Mouse (Mus musculus): Measurements from ENCODE around the gene Gnao1.
A peak's percentile ranks its signal among the peaks of the same experiment; 100 is the strongest.

Gene Gnao1

DNA sequence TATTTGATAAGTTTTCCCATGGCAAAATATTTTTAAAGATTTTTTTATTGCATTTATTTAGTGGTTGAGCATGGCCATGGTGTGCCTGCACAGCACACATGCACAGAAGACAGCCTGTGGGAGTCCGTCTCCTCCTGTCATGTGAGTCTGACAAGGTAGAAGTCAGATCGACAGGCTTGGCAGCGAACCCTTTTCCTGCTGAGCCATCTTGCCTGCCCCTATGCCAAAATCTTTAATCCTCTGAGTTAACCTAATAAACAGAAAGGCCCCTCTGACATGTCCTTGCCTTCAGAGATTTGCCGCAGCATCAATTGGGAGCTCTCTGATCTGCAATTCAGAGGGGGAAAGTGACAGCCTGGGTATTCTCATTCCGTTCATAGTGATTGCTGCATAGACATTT is 26.0 kb downstream of the Gnao1 start:
- no peak for TF ChIP-seq GATA4 (IDR thresholded peaks at IDR 0.05; ENCODE audit: insufficient replicate concordance, low read length)

DNA sequence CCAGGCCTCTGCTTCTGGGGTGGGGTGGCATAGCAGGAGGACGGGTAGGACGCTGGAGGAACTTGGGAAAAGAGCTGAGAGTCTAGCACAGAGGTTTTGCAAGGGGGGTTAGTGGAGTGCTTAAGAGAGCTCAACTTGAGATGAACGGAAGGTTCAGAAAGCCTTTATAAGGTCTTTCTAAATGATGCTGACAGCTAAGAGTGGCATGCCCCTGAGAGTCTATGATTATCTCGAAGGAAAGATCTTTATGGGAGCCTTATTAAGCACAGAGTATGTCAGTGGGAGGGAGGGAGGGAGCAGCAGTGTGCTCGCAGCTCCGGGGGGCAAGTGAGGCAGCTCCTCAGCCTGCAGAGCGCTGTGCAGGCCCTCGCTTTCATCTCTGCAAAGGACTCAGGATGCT is 29.3 kb downstream of the Gnao1 start:
- TF ChIP-seq GATA4 (IDR thresholded peaks at IDR 0.05; ENCODE audit: insufficient replicate concordance, low read length): no peak

DNA sequence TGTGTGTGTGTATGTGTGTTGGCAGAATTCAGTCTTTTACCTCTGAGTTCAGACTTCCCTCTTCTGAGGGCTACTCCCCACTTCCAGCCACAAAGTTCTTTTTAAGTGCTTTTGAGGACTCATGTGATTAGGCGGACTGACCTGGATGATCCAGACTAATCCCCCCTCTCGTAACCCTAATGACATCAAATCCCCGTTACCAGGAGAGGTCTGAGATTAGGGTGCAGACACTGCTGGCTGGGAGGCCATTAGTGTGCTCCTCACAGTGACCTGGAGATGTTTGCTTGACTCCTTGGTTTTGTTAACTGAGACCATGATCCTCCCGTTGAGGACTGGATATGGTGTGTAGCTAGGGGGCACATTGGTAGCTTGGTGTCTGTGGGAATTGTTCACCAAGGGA is 30.7 kb downstream of the Gnao1 start:
- TF ChIP-seq GATA4 (IDR thresholded peaks at IDR 0.05; ENCODE audit: insufficient replicate concordance, low read length): no peak

DNA sequence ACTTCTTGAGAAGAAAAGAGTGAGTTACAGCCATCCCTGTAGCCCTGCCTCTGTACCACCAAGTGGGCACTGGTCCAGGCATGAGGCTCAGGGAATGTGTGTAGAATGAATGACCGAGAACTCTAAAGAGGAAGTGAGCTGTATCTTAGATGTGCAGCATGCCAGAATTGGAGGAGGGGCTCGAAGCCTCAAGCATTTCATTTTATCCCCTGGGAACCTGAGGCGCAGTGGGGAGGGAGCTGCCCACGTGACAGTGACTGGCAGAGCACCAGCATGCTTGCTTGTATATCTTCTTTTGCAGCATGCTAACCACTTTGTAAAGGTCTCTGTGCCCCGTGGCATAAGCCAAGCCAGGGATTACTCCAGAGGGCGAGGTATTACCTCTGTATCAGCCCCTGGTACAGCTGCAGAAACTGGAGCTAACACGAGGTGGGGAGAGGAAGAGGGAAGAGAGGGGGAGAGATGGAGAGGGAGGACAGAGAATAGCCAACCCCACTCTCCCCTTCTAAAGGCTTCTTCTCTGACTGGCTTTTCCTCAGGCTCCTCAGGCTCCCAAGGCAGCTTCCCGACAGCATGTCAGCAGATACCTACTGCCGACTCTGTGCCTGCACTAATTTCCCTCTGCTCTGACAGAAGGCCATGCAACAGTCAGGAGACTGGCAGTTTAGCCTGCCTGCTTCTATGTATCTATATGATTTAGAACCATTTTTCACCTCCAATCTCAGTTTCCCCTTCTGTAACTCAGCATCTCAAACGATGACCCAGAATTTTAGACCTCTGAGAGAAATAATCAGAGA is 31.4 kb downstream of the Gnao1 start:
- no peak for TF ChIP-seq GATA4 (IDR thresholded peaks at IDR 0.05; ENCODE audit: insufficient replicate concordance, low read length)

DNA sequence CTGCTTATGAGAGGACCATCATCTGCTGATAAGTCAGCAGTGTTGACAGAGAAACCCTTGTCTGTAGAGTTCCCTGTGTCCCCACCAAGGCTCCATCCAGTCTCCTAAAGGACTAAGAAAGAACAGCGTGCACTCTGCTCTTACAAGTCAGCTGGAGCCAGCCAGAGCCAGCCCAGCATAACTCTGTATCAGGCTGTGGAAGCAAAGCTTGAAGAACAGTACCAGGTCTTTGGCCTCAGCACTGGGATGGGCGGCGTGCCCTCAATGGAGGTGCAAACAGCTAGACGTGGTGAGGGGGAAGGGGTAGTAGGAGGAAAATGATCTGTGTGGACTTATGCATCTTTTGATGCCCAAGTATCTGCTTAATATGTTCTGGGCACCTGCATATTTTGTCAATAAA is 32.8 kb downstream of the Gnao1 start:
- no peak for TF ChIP-seq GATA4 (IDR thresholded peaks at IDR 0.05; ENCODE audit: insufficient replicate concordance, low read length)

DNA sequence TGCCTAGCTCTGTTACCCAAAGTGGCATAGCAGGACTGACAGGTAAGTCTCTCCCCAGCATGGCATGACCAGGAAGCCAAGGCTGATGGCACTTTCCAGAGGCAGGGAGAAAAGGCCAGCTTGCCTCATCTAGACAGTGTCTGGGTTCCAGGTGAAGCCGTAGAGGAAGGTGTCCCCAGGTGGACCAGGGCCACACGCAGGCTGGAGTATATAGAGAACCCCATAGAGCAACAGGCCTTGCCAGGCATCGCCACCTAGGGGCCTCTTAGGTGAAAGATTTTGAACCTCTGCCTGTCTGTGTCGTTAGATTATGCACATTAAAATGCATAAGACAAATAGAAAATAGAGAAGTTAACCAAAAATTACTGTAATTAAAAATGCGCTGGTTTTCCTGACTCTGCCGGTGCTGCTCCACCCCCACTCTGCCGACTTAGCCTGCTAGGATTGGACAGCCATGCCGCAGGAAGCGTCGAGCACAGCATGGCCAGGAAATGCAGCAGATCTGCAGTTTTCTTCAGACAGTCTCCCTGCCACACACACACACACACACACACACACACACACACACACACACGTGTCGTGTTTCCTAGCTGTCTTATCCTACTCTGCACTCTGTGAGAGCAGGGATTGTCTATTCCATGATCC is 34.2 kb downstream of the Gnao1 start:
- peak; percentile 8; the same call in 1 of the 2 replicates for TF ChIP-seq GATA4 (IDR thresholded peaks at IDR 0.05; ENCODE audit: insufficient replicate concordance, low read length)

DNA sequence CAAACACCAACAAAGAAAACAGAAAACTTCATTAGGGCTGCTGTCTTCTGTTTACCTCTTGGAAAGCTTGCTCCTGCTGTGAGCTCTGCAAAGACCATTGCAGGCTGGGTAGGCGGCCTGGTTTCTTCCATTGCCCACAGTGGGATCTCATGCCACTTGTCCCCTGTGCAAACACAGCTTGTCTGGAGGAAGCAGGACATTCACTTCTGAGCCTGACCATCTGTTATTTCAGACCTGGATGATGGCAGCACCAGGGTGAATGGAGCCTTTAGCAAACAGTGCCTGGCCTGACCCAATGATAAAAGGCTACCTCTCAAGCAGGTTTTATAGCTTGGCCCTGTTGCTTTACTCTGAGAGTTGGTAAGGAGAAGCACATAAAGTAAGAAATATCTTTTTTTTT is 35.4 kb downstream of the Gnao1 start:
- TF ChIP-seq GATA4 (IDR thresholded peaks at IDR 0.05; ENCODE audit: insufficient replicate concordance, low read length): no peak

DNA sequence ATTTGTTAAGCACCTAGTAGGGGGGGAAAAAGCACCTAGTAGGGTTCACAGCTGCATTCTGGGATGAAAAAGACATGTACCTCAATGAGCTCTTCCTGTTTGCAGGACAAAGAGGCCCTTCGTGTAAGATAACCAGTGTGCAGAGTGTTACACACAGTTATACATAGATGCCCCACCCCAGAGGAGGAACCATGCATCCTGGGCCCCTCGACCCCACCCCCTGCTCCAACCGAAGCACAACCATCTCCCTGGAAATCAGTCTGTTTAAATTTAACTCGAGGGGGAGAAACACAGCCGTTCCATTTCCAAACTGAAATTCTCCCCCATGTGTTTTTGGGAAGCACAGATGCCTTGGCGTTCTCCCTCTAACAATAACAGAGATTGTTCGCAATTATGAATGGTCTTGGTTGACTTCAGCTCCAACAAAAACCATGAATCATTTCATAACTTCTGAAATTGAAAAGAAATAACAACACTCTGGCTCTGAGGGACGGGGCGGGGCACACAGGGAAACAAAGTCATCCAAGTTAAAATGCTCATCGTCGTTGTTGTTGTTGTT is 42.4 kb downstream of the Gnao1 start:
- TF ChIP-seq GATA4 (IDR thresholded peaks at IDR 0.05; ENCODE audit: insufficient replicate concordance, low read length): no peak

DNA sequence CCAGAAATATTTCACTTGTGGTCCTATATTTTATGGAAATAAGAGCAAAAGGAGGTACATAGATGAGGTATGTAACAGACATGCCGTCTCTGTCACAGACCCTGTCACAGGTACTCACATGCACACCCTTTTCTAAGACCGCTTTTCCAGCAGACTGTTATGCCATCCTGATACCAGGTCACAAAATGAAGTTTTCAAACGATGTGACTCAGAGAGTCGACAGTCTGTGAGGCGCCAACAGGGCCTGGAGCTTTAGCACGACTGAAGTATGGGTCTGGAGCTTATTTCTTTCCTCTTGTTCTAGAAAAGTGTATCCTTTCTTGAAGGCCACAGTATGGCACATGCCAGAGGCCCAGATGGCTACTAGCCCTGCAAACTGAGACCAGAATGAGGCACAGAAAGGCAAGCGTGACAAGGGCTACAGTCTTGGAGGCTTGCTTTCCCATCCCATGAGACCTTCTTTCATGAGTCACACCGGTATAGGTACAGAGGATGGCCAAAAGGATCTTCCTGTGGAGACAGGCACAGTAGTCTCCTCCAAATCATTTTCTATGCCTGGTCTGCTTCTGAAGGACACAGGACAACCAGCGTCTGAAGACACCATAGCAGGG is 43.2 kb downstream of the Gnao1 start:
- no peak for TF ChIP-seq GATA4 (IDR thresholded peaks at IDR 0.05; ENCODE audit: insufficient replicate concordance, low read length)

DNA sequence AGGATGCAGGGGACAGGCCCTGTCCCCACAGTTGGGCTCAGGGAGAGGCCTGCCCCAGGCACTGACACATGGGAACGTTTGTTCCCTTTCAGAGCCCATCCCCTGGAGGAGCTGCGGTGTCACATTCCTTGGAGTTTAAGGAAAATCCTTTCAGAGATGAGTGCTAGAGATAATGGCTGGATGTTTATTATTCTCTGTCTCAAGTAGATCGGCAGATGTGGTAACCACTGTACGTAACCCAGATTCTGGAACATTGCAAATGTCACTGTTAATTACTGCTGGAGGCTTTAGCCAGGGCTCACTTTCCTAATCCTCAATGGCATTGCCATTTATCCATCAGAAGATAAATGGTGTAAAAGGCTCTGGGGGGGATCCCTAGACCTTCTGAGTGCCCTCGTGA is 44.9 kb downstream of the Gnao1 start:
- no peak for TF ChIP-seq GATA4 (IDR thresholded peaks at IDR 0.05; ENCODE audit: insufficient replicate concordance, low read length)

DNA sequence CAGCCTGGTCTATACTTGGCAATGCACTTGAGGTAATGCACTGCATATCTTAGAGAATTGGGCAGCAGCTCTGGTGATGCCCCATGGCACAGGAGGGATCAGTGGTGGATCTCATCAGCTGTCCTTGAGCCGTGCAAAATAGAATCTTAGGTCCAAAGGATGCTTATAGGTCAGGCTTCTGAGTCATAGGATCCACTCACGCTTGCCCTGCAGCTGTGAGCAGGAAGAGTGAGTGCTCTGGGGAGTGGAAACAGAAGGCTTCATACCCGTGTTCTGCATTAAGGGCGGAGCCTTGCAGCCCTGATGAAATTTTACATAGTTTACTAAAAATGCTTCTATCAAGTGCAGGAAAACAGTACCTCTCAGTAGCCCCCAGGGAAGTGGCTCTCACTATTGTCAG is 45.5 kb downstream of the Gnao1 start:
- no peak for TF ChIP-seq GATA4 (IDR thresholded peaks at IDR 0.05; ENCODE audit: insufficient replicate concordance, low read length)

DNA sequence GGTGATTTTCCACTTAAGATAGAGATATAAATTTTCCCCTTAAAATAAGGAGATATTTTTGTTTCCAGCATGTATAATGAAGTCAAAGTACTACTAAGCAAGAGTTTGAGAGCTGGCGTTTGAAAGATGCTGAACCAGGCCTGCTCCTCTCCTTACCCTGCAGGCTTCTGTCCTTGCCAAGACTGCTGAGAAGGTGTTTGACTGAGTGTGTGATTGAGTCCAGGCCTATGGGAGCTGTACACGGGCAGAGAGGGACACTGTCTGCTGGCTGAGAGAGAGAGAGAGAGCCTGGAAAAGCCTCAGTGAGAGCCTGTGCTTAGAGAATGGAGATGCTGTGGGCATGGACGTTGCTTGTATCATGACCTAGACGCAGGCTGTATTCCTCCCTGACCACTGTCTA is 47.4 kb downstream of the Gnao1 start:
- TF ChIP-seq GATA4 (IDR thresholded peaks at IDR 0.05; ENCODE audit: insufficient replicate concordance, low read length): no peak

DNA sequence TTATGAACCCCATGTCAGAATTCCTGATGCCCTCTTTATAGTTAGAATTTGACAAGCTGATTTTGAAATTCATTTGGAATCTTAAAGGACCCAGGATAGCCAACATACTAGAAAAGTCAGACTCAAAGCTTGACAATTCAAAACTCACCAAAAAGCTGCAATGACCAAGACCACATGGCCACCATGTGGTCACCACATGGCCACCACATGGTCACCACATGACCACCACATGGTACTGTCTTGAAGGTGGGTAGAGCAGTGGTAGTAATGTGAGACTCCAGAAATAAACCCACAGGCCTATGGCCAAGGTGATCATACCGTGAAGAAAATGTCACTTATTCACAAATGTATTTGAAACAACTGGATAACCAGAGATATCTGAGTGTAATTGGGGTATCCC is 48.5 kb downstream of the Gnao1 start:
- TF ChIP-seq GATA4 (IDR thresholded peaks at IDR 0.05; ENCODE audit: insufficient replicate concordance, low read length): no peak

DNA sequence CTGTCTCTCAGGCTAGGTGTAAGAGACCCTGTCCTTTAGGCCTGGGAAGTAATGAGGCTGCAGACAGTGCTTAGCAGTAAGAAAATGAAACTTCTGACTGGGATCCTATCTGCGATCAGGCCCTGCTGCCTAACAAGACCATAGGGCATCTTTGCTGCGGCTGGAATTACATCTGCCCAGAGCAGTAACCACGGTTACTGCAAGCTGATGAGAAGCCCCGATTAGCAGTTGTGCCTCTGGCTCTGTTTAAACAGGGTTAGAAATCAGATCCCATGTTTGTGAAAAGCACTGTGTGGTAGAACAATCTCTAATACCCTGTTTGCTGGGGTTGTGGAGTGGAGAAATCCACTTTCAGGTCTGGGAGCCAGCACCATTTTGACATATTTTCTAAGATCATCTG is 50.3 kb downstream of the Gnao1 start:
- no peak for TF ChIP-seq GATA4 (IDR thresholded peaks at IDR 0.05; ENCODE audit: insufficient replicate concordance, low read length)

DNA sequence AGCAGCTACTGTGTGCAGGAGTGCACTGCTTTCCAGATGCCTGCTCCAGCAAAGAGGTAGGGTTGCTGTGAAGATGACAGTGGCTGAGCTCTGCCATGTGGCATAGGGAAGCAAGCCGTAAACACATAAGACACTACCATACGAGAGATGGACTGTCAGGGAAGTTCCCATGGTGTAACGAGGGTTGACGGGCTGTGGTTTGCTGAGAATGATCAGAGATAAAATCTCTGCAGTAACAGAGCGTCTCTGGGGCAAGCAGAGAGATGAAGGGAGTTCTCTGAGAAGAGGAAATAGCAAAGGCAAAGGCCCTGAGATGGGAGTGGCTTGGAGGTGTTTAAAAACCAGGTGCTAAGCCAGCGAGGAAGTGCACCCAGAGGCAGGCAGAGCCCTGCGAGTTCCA is 54.3 kb downstream of the Gnao1 start:
- TF ChIP-seq GATA4 (IDR thresholded peaks at IDR 0.05; ENCODE audit: insufficient replicate concordance, low read length): no peak

DNA sequence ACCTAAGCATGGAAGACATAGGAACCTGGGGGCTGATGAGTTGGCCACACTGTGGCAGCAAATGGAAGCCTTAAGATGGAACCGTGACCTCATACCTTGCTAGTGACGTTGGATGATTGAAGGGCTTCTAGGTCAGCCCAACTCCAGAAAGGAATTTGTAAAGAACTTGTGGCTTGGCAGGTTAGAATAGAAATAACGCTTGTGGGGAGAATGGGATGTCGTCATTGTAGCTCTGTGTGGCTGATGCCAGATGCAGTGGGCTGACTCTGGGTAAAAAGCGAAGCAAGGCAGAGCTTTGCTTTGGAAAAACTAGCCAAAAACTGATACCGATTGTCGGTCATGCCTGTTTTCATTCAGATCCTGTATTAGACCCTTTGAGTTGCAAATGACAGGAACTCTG is 56.5 kb downstream of the Gnao1 start:
- TF ChIP-seq GATA4 (IDR thresholded peaks at IDR 0.05; ENCODE audit: insufficient replicate concordance, low read length): no peak

All from liver, adult (tissue).